Mouse (Mus musculus) spleen, adult 2 months (tissue): ENCODE data around the gene Ephb1. TPM values are rescaled to one million over a fixed set of nuclear protein-coding genes. Genes with fewer than 3 reads are reported as not detected.

Experiments used
- DNase-seq, 2 experiments: peaks; one replicate each; pipeline versions ENCODE4 v3.0.0 to v3.0.0-alpha.2; 2012 to 2021; ENCODE audit warnings: low spot score in 2 of 2, low read depth in 1 of 2
- H3K27ac ChIP-seq: fragments of 200-500 bp; 2 replicates; pipeline ENCODE4 v1.5.1; 2012; ENCODE audit warnings: low read length, inconsistent platforms; ENCODE audit not compliant: insufficient read depth
- H3K27me3 ChIP-seq: fragments of 200-500 bp; 2 replicates; pipeline ENCODE4 v1.6.1; 2012; ENCODE audit warnings: mild to moderate bottlenecking, moderate library complexity, low read length, inconsistent platforms; ENCODE audit not compliant: control insufficient read depth, insufficient read depth
- H3K36me3 ChIP-seq: fragments of 200-500 bp; 2 replicates; pipeline ENCODE4 v1.6.1; 2012; ENCODE audit warnings: mild to moderate bottlenecking, low read length, inconsistent platforms; ENCODE audit not compliant: control insufficient read depth, insufficient read depth
- H3K4me1 ChIP-seq: fragments of 200-500 bp; 2 replicates; pipeline ENCODE4 v1.6.1; 2011; ENCODE audit warnings: inconsistent platforms; ENCODE audit not compliant: control insufficient read depth, insufficient read depth, insufficient read length
- H3K4me3 ChIP-seq: fragments of 200-500 bp; 2 replicates; pipeline ENCODE4 v1.5.1; 2011; ENCODE audit warnings: mild to moderate bottlenecking, inconsistent platforms; ENCODE audit not compliant: insufficient read depth, insufficient read length; ENCODE audit errors: extremely low read depth
- CTCF ChIP-seq: fragments of 200-500 bp; IDR thresholded peaks from 2 replicates; pipeline ENCODE4 v1.5.1; 2011; ENCODE audit warnings: mild to moderate bottlenecking, inconsistent platforms; ENCODE audit not compliant: insufficient read depth, insufficient read length, insufficient replicate concordance; ENCODE audit errors: extremely low read depth
- POLR2A ChIP-seq: fragments of 200-500 bp; IDR thresholded peaks from 2 replicates; pipeline ENCODE4 v1.6.1; 2011; ENCODE audit warnings: low read depth, low read length, inconsistent platforms
- WGBS: fragments of 180-500 bp; shearing (Covaris S2); methylation state at CpG from one replicate; pipeline ENCODE4 v1.1.7; 2018; 5-methylcytosine and 5-hydroxymethylcytosine counted together
- polyA plus RNA-seq: library from polyadenylated mRNA; depleted of rRNA; stranded (reverse); fragments of >200 nt; gene quantifications from 2 replicates; pipeline ENCODE4 v1.2.3, GENCODE M21; 2012

The Ephb1 gene
- polyA plus RNA-seq, 1 experiment = 0.32 TPM

DNA sequence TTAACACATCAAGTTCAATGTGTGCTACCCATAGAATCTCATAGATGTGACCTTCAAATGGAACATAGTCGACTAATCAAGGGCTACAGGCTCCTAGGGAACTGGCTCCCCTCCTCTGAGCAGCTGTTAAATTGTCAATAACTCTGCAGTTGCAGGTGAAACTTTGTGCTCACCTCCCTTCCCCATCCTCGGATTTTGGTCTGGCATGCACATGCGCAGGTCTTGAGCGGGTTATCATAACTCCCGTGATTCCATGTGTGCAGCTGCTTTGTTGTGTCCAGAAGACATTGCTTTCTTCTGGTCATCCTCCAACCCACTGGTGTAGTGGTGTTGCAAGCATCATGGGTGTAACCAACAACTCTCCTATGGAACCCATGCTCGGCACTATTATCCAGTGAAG is 4.8 kb upstream of the Ephb1 start:
- TF ChIP-seq CTCF (no peak), POLR2A (no peak)

DNA sequence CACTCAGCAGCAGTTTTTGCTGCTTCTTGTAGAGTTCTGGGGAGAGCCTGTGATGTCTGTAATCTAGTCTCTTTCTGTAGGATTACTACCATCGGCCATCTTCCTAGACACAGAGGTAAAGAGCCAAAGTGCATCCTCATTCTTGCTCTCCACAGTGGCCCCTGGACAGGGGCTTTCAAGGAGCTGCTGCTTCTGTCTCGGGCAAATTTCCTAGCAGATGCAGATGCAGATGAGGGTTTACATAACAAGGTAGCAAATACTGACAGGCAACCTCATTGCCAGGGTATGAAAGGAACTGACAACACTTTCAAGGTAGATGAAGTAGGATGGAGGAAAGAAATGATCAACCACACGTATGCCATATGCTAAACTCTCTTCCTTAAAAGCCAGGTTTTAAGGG is 4.2 kb upstream of the Ephb1 start:
- H3K4me1 ChIP-seq = no peaks in the 10 kb centered on the region; the same call in 1 of the 2 replicates
- H3K27me3 ChIP-seq = peaks cover 8% of the 10 kb centered on the region
- H3K27ac ChIP-seq = no peak overlapping the region
- TF ChIP-seq POLR2A (no peak), CTCF (no peak)
- no peaks in the 10 kb centered on the region for H3K36me3 ChIP-seq
- DNase-seq = no peak
- no peak overlapping the region for H3K4me3 ChIP-seq
- WGBS = 66% methylated on average over 3 of the region's 3 CpGs

More for the DNA sequence above, 4.8 kb upstream of the Ephb1 start:
- Histone ChIP-seq H3K4me3 (no peak overlapping the region), H3K4me1 (no peaks in the 10 kb centered on the region; the same call in 1 of the 2 replicates), H3K27ac (no peak overlapping the region), H3K36me3 (no peaks in the 10 kb centered on the region), H3K27me3 (peaks cover 4% of the 10 kb centered on the region)
- DNase-seq = no peak
- WGBS = 86% methylated on average over 6 of the region's 6 CpGs

DNA sequence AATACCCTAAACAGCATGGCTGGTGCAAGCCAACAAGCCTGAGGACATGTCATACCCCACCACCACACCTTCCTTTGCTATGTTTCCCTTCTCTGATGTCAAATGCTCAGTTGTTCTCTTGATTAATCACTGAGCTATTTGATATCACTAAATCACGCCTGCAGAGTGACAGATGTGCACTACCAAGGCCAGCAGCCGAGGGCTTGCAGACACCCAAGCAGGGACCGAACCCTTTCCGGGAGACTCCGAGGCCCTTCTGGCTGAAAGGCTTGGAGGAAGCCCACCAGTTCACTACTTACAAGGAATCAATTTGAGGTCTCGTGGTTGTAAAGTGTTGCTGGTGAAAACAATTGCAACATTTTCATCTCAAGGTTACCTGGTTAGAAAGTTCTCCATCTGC is 3.5 kb upstream of the Ephb1 start:
- Histone ChIP-seq H3K36me3 (no peaks in the 10 kb centered on the region), H3K27ac (no peak overlapping the region), H3K4me1 (no peaks in the 10 kb centered on the region; the same call in 1 of the 2 replicates), H3K4me3 (no peak overlapping the region), H3K27me3 (peaks cover 8% of the 10 kb centered on the region)
- TF ChIP-seq POLR2A (no peak), CTCF (no peak)
- no peak for DNase-seq
- WGBS = 87% methylated on average over 6 of the region's 6 CpGs

DNA sequence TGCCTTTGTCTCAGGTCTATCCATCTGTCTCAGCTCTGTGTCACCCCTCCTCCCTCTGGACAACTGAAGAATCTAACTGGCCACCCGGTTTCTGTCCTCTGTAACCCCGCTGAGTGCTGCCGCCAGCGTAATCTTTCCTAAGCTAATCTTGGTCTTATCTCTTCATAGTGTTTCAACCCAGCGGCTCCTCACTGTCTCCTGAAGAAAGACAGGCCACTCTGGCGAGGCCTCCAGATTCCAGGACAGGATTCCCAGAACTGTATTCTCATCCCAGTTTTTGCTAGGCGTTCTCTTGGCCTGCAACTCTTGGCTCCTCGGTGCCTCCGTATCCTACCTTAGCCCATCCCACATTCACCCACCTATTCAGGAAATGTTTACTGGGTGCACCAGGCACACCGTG is 2.0 kb upstream of the Ephb1 start:
- DNase-seq = no peak
- Histone ChIP-seq H3K36me3 (no peaks in the 10 kb centered on the region), H3K4me1 (no peaks in the 10 kb centered on the region; the same call in 1 of the 2 replicates), H3K27ac (no peak overlapping the region), H3K4me3 (no peak overlapping the region), H3K27me3 (peaks cover 8% of the 10 kb centered on the region)
- TF ChIP-seq CTCF (no peak), POLR2A (no peak)
- 77% methylated on average over 10 of the region's 10 CpGs for WGBS

DNA sequence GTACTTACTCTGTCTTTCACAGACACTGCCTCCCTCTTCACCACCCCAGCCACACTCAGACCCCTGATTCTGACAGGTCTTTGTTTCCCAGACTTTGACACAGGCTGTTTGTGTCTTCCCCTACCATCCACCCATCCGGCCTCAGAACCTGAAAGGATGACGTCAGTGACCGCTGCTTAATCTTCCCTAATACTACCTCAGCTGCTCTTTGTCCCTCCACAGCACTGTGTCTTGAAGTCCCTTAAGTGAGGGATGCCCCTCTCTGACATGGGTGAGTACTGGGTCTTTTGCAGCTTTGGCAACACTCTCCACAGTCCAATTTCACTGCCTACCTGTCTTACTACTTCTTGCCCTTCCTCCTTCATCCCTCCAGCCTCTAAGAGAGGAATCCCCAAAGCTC is 1.2 kb upstream of the Ephb1 start:
- no peak for DNase-seq
- TF ChIP-seq POLR2A (no peak), CTCF (no peak)
- 73% methylated on average over 3 of the region's 3 CpGs for WGBS
- Histone ChIP-seq H3K4me1 (no peaks in the 10 kb centered on the region; the same call in 1 of the 2 replicates), H3K36me3 (no peaks in the 10 kb centered on the region), H3K27me3 (peaks cover 8% of the 10 kb centered on the region), H3K27ac (no peak overlapping the region), H3K4me3 (no peak overlapping the region)

DNA sequence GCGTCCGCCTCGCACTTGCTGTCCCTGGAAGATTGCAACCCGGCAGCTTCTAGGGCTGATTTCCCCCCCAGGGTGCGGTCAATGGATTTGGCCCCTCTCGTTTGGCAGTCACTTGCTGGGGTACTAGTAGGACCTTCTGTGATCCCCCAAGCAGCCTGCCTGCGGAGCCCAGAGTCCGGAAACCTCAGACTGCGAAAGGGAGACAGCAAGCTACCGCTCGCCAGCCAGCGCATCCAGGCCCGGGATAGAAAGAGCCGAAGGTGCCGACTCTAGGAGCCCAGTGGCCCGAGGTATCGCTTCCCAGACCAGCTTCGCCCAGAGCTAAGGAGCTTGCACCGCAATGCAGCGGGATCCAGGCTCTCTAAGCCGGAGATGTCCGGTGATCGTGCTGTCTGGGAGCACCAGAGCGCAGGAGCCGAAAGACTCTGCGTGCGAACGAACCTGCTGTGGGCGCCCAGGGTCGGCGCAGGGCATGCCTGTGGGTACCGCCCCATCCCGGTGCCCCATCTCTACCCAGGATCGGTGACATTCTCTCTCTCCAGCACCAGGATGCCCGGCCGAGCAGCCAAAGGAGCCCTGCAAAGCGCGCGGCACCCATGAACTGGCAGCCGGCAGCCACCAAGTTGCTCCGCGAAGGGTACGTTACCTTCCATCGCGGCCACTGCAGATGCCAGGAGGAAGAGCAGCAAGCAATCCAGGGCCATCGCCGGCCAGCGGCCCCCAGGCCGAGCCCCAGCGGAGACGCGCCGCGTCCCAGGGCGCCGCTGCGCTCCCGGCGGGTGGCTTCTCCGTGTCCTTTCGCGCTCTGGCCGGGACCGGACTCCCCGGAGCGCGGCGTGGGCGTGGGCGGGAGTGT is 629 bp downstream of the Ephb1 start:
- peak overlapping the region; percentile 11; the same call in 1 of the 2 replicates for H3K4me3 ChIP-seq
- DNase-seq = no peak

More for the DNA sequence above, 629 bp downstream of the Ephb1 start:
- TF ChIP-seq CTCF (no peak), POLR2A (no peak)
- Histone ChIP-seq H3K36me3 (no peaks in the 10 kb centered on the region), H3K4me1 (no peaks in the 10 kb centered on the region; the same call in 1 of the 2 replicates), H3K27ac (no peak overlapping the region), H3K27me3 (peaks cover 8% of the 10 kb centered on the region)
- WGBS = 5% methylated on average over 70 of the region's 70 CpGs
